Mouse (Mus musculus) hindlimb bud, embryonic 11.5 days (tissue): ENCODE results near the gene Isoc2a.

ENCODE experiments used
- DNase-seq: peaks from one replicate; pipeline ENCODE4 v3.0.0-alpha.2; 2012; ENCODE audit warnings: low read depth, low spot score; ENCODE audit errors: extremely low spot score

The Isoc2a gene

DNA sequence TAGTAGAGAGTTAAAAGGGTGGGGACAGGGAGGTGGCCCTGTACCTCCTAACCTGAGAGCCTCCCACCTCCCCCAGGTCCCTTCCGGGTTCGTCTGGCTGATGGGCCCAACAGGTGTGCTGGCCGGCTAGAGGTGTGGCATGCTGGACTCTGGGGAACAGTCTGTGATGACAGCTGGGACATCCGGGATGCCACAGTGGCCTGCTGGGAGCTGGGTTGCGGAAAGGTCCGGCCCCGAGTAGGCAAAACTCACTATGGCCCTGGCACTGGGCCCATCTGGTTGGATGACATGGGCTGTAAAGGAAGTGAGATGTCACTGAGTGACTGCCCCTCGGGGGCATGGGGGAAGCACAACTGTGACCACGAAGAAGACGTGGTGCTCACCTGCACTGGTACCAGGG lies 59.9 kb downstream of the Isoc2a start:
- DNase-seq = no peak

DNA sequence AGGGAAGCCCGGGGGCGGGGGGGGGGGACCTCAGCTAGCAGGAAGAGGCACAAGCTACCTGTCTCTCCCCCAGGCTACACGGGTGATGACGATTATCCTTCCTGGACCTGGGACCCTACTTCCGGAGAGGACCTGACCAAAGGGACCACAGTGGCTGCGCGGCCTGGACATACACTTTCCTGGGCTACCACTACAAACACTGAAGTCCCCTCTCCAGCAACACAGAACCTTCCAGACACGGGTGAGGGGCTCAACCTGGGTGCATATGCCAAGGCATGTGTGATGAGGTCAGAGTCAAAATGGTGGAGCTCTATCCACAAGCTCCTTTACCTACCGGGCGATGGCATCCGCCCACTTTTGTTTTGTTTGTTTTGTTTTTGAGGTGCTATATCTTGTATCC lies 60.4 kb downstream of the Isoc2a start:
- no peak for DNase-seq

DNA sequence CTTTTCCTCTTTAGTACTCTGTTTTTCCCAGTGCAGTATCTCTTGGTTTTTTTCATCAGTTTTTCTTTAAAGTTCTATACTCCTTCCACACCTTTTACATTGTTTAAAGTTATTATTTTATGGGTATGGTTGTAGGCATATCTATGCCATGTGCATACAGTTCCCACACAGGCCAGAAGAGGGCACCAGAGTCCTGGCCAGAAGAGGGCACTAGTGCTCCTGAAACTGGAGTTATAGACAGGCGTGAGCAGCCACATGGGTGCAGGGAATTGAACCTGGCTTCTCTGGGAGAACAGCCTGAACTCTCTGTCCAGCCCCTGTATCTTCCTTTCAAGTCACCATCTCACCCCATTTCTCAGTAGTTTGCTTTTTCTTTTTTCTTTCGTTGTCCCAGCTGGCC lies 61.5 kb downstream of the Isoc2a start:
- no peak for DNase-seq

DNA sequence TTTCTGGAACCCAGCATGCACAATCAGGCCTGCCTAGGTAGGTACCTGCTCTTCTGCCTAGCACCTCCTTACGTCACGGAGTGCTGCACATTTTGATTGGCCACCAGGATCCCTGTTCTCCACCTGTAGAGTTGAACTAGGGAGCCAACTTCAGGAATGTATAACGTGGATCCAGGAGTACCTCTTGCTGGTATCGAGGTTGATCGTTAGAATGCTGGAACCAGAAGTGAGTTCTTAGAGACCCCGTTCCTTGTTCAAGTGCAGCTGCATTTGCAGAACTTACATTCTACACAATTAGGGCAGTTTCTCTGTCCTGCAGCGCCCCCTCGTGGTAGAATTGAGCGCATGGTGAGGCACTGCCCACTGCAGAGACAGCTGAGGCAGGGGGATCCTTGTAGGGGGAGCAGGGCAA lies 63.1 kb downstream of the Isoc2a start:
- DNase-seq = peak; percentile 49

DNA sequence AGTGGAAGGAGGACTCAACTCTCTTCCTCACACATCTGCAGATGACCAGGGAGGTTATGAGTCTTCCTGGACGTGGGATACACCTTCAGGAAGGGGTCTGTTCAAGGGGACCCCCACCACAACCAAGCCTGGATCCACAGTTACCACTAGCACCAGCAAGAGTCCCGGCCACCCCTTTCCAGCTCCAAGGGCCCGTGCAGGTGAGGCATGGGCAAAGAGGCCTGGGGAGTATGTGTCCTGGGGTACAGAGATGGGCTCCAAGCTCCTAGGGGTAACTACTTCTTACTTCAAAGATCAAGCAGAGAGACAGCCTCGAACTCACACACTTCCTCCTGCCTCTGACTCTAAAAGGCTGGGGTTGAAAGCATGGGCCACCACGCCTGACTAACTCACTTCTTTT lies 65.7 kb downstream of the Isoc2a start:
- no peak for DNase-seq

GRCm38 (mm10) chr7:4943223-4943815 lies 66.4 kb downstream of the Isoc2a start:
- DNase-seq = peak; percentile 93
